Mouse (Mus musculus) neural tube, embryonic 15.5 days (tissue): Measurements from ENCODE around the gene Hacl1. TPM values are rescaled to one million over a fixed set of nuclear protein-coding genes. Genes with fewer than 3 reads are reported as not detected.

Source experiments
- ATAC-seq: fragments of 200-750 bp; cut with Nextera tagmentation; 2 replicates; pipeline ENCODE4 v1.8.0; 2017; ENCODE audit warnings: mild to moderate bottlenecking, moderate TSS enrichment, moderate library complexity; ENCODE audit not compliant: low FRiP score
- H3K27ac ChIP-seq: fragments of 300-500 bp; sonication (generic); replicated peaks from 2 replicates; pipeline ENCODE4 v1.5.1; 2015; ENCODE audit warnings: mild to moderate bottlenecking, inconsistent platforms
- H3K27me3 ChIP-seq: fragments of 300-500 bp; sonication (generic); replicated peaks from 2 replicates; pipeline ENCODE4 v1.6.1; 2015; ENCODE audit warnings: inconsistent platforms
- H3K36me3 ChIP-seq: fragments of 300-500 bp; sonication (generic); 2 replicates; pipeline ENCODE4 v1.6.1; 2015; ENCODE audit warnings: inconsistent platforms
- H3K4me1 ChIP-seq: fragments of 300-500 bp; sonication (generic); 2 replicates; pipeline ENCODE4 v1.6.1; 2015; ENCODE audit warnings: inconsistent platforms
- H3K4me2 ChIP-seq: fragments of 300-500 bp; sonication (generic); 2 replicates; pipeline ENCODE4 v1.6.1; 2015; ENCODE audit warnings: inconsistent platforms, mild to moderate bottlenecking, moderate library complexity
- H3K4me3 ChIP-seq: fragments of 300-500 bp; sonication (generic); replicated peaks from 2 replicates; pipeline ENCODE4 v1.5.1; 2015; ENCODE audit warnings: mild to moderate bottlenecking, inconsistent platforms
- H3K9ac ChIP-seq: fragments of 300-500 bp; sonication (generic); replicated peaks from 2 replicates; pipeline ENCODE4 v1.6.1; 2015; ENCODE audit warnings: mild to moderate bottlenecking, inconsistent platforms
- H3K9me3 ChIP-seq: fragments of 300-500 bp; sonication (generic); replicated peaks from 2 replicates; pipeline ENCODE4 v1.6.1; 2016; ENCODE audit warnings: inconsistent platforms
- WGBS: fragments of 180-500 bp; shearing (Covaris S2); methylation state at CpG from one replicate; pipeline ENCODE4 v1.1.7; 2015; ENCODE audit warnings: mixed read lengths; 5-methylcytosine and 5-hydroxymethylcytosine counted together
- polyA plus RNA-seq: library from polyadenylated mRNA; unstranded; fragments of >200 nt; fragmentation: Nextera tagmentation; extraction: Ambion mirVana; gene quantifications from 2 replicates; pipeline ENCODE4 v1.2.1, GENCODE M21; 2015

The Hacl1 gene
- polyA plus RNA-seq, 1 experiment from 2014 or later = 7.9 TPM

- Histone ChIP-seq H3K9ac (no peak overlapping the region), H3K27ac (no peak overlapping the region), H3K9me3 (no peaks in the 10 kb centered on the region), H3K4me3 (no peak overlapping the region), H3K36me3 (no peaks in the 10 kb centered on the region), H3K4me2 (no peak overlapping the region), H3K27me3 (no peaks in the 10 kb centered on the region), H3K4me1 (no peaks in the 10 kb centered on the region)
- whole genome bisulfite sequencing = 45% methylated on average over 6 of the region's 6 CpGs
- ATAC-seq = no peak
Observed at GRCm38 (mm10) chr14:31564452-31565179, 76.5 kb downstream of the Hacl1 start.

GRCm38 (mm10) chr14:31560886-31561285 lies 80.2 kb downstream of the Hacl1 start:
- 60% methylated on average over 5 of the region's 5 CpGs for WGBS
- Histone ChIP-seq H3K4me1 (no peaks in the 10 kb centered on the region), H3K4me3 (no peak overlapping the region), H3K27ac (no peak overlapping the region), H3K9ac (no peak overlapping the region), H3K9me3 (no peaks in the 10 kb centered on the region), H3K4me2 (no peak overlapping the region), H3K27me3 (no peaks in the 10 kb centered on the region), H3K36me3 (no peaks in the 10 kb centered on the region)
- no peak for ATAC-seq

GRCm38 (mm10) chr14:31559216-31559615 lies 81.9 kb downstream of the Hacl1 start:
- Histone ChIP-seq H3K4me2 (no peak overlapping the region), H3K4me1 (no peaks in the 10 kb centered on the region), H3K9ac (no peak overlapping the region), H3K27ac (no peak overlapping the region), H3K27me3 (no peaks in the 10 kb centered on the region), H3K36me3 (no peaks in the 10 kb centered on the region), H3K9me3 (no peaks in the 10 kb centered on the region), H3K4me3 (no peak overlapping the region)
- no peak for ATAC-seq
- 61% methylated on average over 5 of the region's 5 CpGs for WGBS

GRCm38 (mm10) chr14:31557784-31558183 lies 83.3 kb downstream of the Hacl1 start:
- no peaks in the 10 kb centered on the region for H3K36me3 ChIP-seq
- no peak for ATAC-seq
- no peaks in the 10 kb centered on the region for H3K27me3 ChIP-seq
- 77% methylated on average over 9 of the region's 9 CpGs for WGBS
- H3K9me3 ChIP-seq = no peaks in the 10 kb centered on the region
- no peak overlapping the region for H3K4me2 ChIP-seq
- no peak overlapping the region for H3K9ac ChIP-seq
- H3K4me1 ChIP-seq = no peaks in the 10 kb centered on the region
- H3K27ac ChIP-seq = no peak overlapping the region
- no peak overlapping the region for H3K4me3 ChIP-seq

- no peak for ATAC-seq
- Histone ChIP-seq H3K4me3 (no peak overlapping the region), H3K9me3 (no peaks in the 10 kb centered on the region), H3K4me1 (no peaks in the 10 kb centered on the region), H3K27me3 (no peaks in the 10 kb centered on the region), H3K9ac (no peak overlapping the region), H3K4me2 (no peak overlapping the region), H3K36me3 (no peaks in the 10 kb centered on the region), H3K27ac (no peak overlapping the region)
- WGBS = 80% methylated on average over 8 of the region's 8 CpGs
Observed at GRCm38 (mm10) chr14:31557273-31557672, 83.8 kb downstream of the Hacl1 start.

- Histone ChIP-seq H3K4me2 (no peak overlapping the region), H3K9me3 (no peaks in the 10 kb centered on the region), H3K27me3 (no peaks in the 10 kb centered on the region), H3K9ac (no peak overlapping the region), H3K36me3 (no peaks in the 10 kb centered on the region), H3K4me1 (no peaks in the 10 kb centered on the region), H3K27ac (no peak overlapping the region), H3K4me3 (no peak overlapping the region)
- WGBS = 86% methylated on average over 9 of the region's 9 CpGs
- no peak for ATAC-seq
Observed at GRCm38 (mm10) chr14:31556526-31557260, 84.4 kb downstream of the Hacl1 start.

- Histone ChIP-seq H3K4me1 (no peaks in the 10 kb centered on the region), H3K27ac (no peak overlapping the region), H3K9ac (no peak overlapping the region), H3K27me3 (no peaks in the 10 kb centered on the region), H3K36me3 (no peaks in the 10 kb centered on the region), H3K4me2 (no peak overlapping the region), H3K4me3 (no peak overlapping the region), H3K9me3 (no peaks in the 10 kb centered on the region)
- no peak for ATAC-seq
- WGBS = 60% methylated on average over 14 of the region's 14 CpGs
Observed at GRCm38 (mm10) chr14:31555963-31556434, 85.1 kb downstream of the Hacl1 start.

GRCm38 (mm10) chr14:31555021-31555420 lies 86.1 kb downstream of the Hacl1 start:
- Histone ChIP-seq H3K9me3 (no peaks in the 10 kb centered on the region), H3K36me3 (no peaks in the 10 kb centered on the region), H3K4me2 (no peak overlapping the region), H3K4me3 (no peak overlapping the region), H3K27me3 (no peaks in the 10 kb centered on the region), H3K9ac (no peak overlapping the region), H3K27ac (no peak overlapping the region), H3K4me1 (no peaks in the 10 kb centered on the region)
- 93% methylated on average over 7 of the region's 7 CpGs for WGBS
- ATAC-seq = no peak

Other genes starting within 250 kb of the Hacl1 start
- gene Sh3bp5, start 205.2 kb downstream of the Hacl1 start, polyA plus RNA-seq = 131 and 150 TPM in 2 replicates
- 7.4 and 12.9 TPM in 2 replicates for gene Eaf1, start 146.9 kb downstream of the Hacl1 start, polyA plus RNA-seq
- 40.3 and 47.4 TPM in 2 replicates for gene Mettl6, start 146.2 kb downstream of the Hacl1 start, polyA plus RNA-seq
- gene Colq, start 49.9 kb downstream of the Hacl1 start, polyA plus RNA-seq = 0.63 and 3.1 TPM in 2 replicates
- gene Gm49387, start 408 bp downstream of the Hacl1 start, polyA plus RNA-seq = 0.24 and 0.59 TPM in 2 replicates
- 15.6 and 19.0 TPM in 2 replicates for gene Btd, start 258 bp downstream of the Hacl1 start, polyA plus RNA-seq
- 9.1 and 9.4 TPM in 2 replicates for gene Ankrd28, start 189.4 kb upstream of the Hacl1 start, polyA plus RNA-seq